Comparison of ENCODE assay signal across 9 mouse cellular contexts in genomic region chr7:16987541-16988149, GRCm38 (mm10). TPM values are rescaled to one million over a fixed set of nuclear protein-coding genes. Genes with fewer than 3 reads are reported as not detected.
A peak's percentile ranks its signal among the peaks of the same experiment; 100 is the strongest.
DNase-seq lines count a peak whose midpoint lies in the region; ATAC-seq and TF ChIP-seq lines count a peak whose summit lies in the region.
"Had no signal": no experiment of that assay in that cellular context is flagged by ENCODE, and none has a peak within 500 bp of the region (broad histone marks: within the 10 kb centered on the region; RNA-seq: fewer than 3 reads in every experiment).

No protein-coding gene starts in this region.

- no peaks in the 10 kb centered on the region for H3K9me3 ChIP-seq in heart, postnatal 0 days (replicated peaks; ENCODE audit: control insufficient read depth, low read length)
- 0 out of 2 replicates have a peak, but pooled peaks cover 4% of the 10 kb centered on the region for H3K9me3 ChIP-seq in embryonic facial prominence, embryonic 10.5 days
- H3K9me3 ChIP-seq in hindbrain, embryonic 11.5 days (ENCODE audit: control insufficient read depth, low read length), result no peaks in the 10 kb centered on the region
- H3K9me3 ChIP-seq in midbrain, embryonic 13.5 days, result no peaks in the 10 kb centered on the region

- H3K9ac ChIP-seq in heart, postnatal 0 days (replicated peaks; ENCODE audit: low read depth, low read length), result no peak overlapping the region
- H3K9ac ChIP-seq in hindbrain, embryonic 11.5 days (ENCODE audit: low read depth, low read length), result no peak overlapping the region
- peak overlapping the region; percentile 46; the same call in 1 of the 2 replicates for H3K9ac ChIP-seq in midbrain, embryonic 13.5 days (replicated peaks)

- H3K4me1 ChIP-seq in heart, postnatal 0 days (ENCODE audit: control insufficient read depth, insufficient read depth), result peaks cover 37% of the 10 kb centered on the region
- peaks cover 63% of the 10 kb centered on the region for H3K4me1 ChIP-seq in embryonic facial prominence, embryonic 10.5 days
- peaks cover 8% of the 10 kb centered on the region; the same call in 1 of the 2 replicates for H3K4me1 ChIP-seq in hindbrain, embryonic 11.5 days (replicated peaks; ENCODE audit: control insufficient read depth, insufficient read depth, low read length)
- peaks cover 81% of the 10 kb centered on the region for H3K4me1 ChIP-seq in midbrain, embryonic 13.5 days (replicated peaks)

- no peak overlapping the region for H3K4me2 ChIP-seq in heart, postnatal 0 days (ENCODE audit: low read depth, low read length)
- H3K4me2 ChIP-seq in hindbrain, embryonic 11.5 days (replicated peaks; ENCODE audit: low read depth, low read length), result no peak overlapping the region
- peak overlapping the region; percentile 34 for H3K4me2 ChIP-seq in midbrain, embryonic 13.5 days (replicated peaks)

- TF ChIP-seq CTCF in heart, postnatal 0 days (IDR thresholded peaks at IDR 0.05; ENCODE audit: low read depth), result no peak

- TF ChIP-seq EP300 in heart, postnatal 0 days (IDR thresholded peaks at IDR 0.05; ENCODE audit: low read depth), result no peak

- WGBS in heart, postnatal 0 days, result 30% methylated on average over 7 of the region's 7 CpGs
- 60% methylated on average over 7 of the region's 7 CpGs for WGBS in embryonic facial prominence, embryonic 10.5 days
- WGBS in hindbrain, embryonic 11.5 days, result 57% methylated on average over 7 of the region's 7 CpGs
- 37% methylated on average over 7 of the region's 7 CpGs for WGBS in midbrain, embryonic 13.5 days

- no peaks in the 10 kb centered on the region for H3K36me3 ChIP-seq in heart, postnatal 0 days (replicated peaks; ENCODE audit: control insufficient read depth, insufficient read depth, low read length)
- H3K36me3 ChIP-seq in embryonic facial prominence, embryonic 10.5 days (replicated peaks), result no peaks in the 10 kb centered on the region
- no peaks in the 10 kb centered on the region for H3K36me3 ChIP-seq in hindbrain, embryonic 11.5 days (ENCODE audit: control insufficient read depth, insufficient read depth, low read length)
- H3K36me3 ChIP-seq in midbrain, embryonic 13.5 days, result no peaks in the 10 kb centered on the region

- no peaks in the 10 kb centered on the region for H3K27me3 ChIP-seq in heart, postnatal 0 days (ENCODE audit: control insufficient read depth, insufficient read depth, low read length)
- H3K27me3 ChIP-seq in embryonic facial prominence, embryonic 10.5 days (replicated peaks; ENCODE audit: low read depth, poor library complexity, severe bottlenecking), result no peaks in the 10 kb centered on the region
- no peaks in the 10 kb centered on the region for H3K27me3 ChIP-seq in hindbrain, embryonic 11.5 days (ENCODE audit: control insufficient read depth, insufficient read depth, low read length)
- H3K27me3 ChIP-seq in midbrain, embryonic 13.5 days, result no peaks in the 10 kb centered on the region

- no peak for DNase-seq in heart, postnatal 0 days (ENCODE audit: low spot score)
- DNase-seq in heart, postnatal 4 days, result no peak
- no peak for DNase-seq in embryonic facial prominence, embryonic 10.5 days (ENCODE audit: low spot score)
- no peak for DNase-seq in hindbrain, embryonic 11.5 days (ENCODE audit: low spot score)
- DNase-seq in urinary bladder, adult 18-20 months (ENCODE audit: low spot score in 2 of 2), result no peak
- DNase-seq in frontal cortex, postnatal 25 days (ENCODE audit: low spot score in 2 of 2), result no peak
- DNase-seq in spleen, adult 12 weeks (ENCODE audit: low spot score), result no peak

- 0 out of 2 replicates have a peak overlapping the region, but pooled peaks have one; percentile 8 for H3K27ac ChIP-seq in heart, postnatal 0 days (ENCODE audit: low read depth)
- peak overlapping the region; percentile 44 for H3K27ac ChIP-seq in embryonic facial prominence, embryonic 10.5 days (replicated peaks)
- H3K27ac ChIP-seq in hindbrain, embryonic 11.5 days (ENCODE audit: low read depth, low read length), result peak overlapping the region; percentile 67; the same call in 1 of the 2 replicates
- peak overlapping the region; percentile 92 for H3K27ac ChIP-seq in midbrain, embryonic 13.5 days

- no peak overlapping the region for H3K4me3 ChIP-seq in heart, postnatal 0 days (ENCODE audit: low read depth, low read length)
- H3K4me3 ChIP-seq in embryonic facial prominence, embryonic 10.5 days, result no peak overlapping the region
- H3K4me3 ChIP-seq in hindbrain, embryonic 11.5 days (ENCODE audit: low read depth, low read length), result no peak overlapping the region
- H3K4me3 ChIP-seq in midbrain, embryonic 13.5 days (replicated peaks), result no peak overlapping the region
- H3K4me3 ChIP-seq: erythroblast, embryonic 14.5 days had no signal

- no peak for ATAC-seq in heart, postnatal 0 days (ENCODE audit: insufficient read depth, low read depth)
- 0 out of 2 replicates have a peak, but pooled peaks have one; percentile 10 for ATAC-seq in hindbrain, embryonic 11.5 days (ENCODE audit: low FRiP score)
- peak; percentile 62 for ATAC-seq in midbrain, embryonic 13.5 days

RNA-seq across cellular contexts. Expression of gene Gm42372, which starts 4.8 kb away (rescaled TPM):
- not detected in 2 replicates for total RNA-seq in heart, postnatal 0 days (2014; rRNA removed; ENCODE audit: low replicate concordance)
- polyA plus RNA-seq in heart, postnatal 0 days (2015; fragmentation: Nextera tagmentation; extraction: Ambion mirVana), result not detected in 2 replicates
- total RNA-seq in heart, postnatal 4 days (2021), result under 1 TPM in 1 of 2 experiments, not detected in 1; 0.05 TPM
- 0.59 and 0.86 TPM in 2 replicates for polyA plus RNA-seq in embryonic facial prominence, embryonic 10.5 days (2016; fragmentation: Nextera tagmentation; extraction: Ambion mirVana)
- 1.5 and 1.7 TPM in 2 replicates for polyA plus RNA-seq in hindbrain, embryonic 11.5 days (2014; fragmentation: Nextera tagmentation; extraction: Ambion mirVana)
- 3.4 and 4.3 TPM in 2 replicates for polyA plus RNA-seq in midbrain, embryonic 13.5 days (2015; fragmentation: Nextera tagmentation; extraction: Ambion mirVana)
- polyA plus RNA-seq: erythroblast, embryonic 14.5 days had no signal

RNA-seq across cellular contexts. Expression of gene Ccdc8, which starts 4.9 kb away (rescaled TPM):
- 30.8 and 31.2 TPM in 2 replicates for total RNA-seq in heart, postnatal 0 days (2014; rRNA removed; ENCODE audit: low replicate concordance)
- 10.0 and 11.7 TPM in 2 replicates for polyA plus RNA-seq in heart, postnatal 0 days (2015; fragmentation: Nextera tagmentation; extraction: Ambion mirVana)
- 10 to 100 TPM; 22.0 to 24.5 TPM for total RNA-seq in heart, postnatal 4 days (2021)
- polyA plus RNA-seq in embryonic facial prominence, embryonic 10.5 days (2016; fragmentation: Nextera tagmentation; extraction: Ambion mirVana), result 10.5 and 11.9 TPM in 2 replicates
- 6.2 and 11.0 TPM in 2 replicates for polyA plus RNA-seq in hindbrain, embryonic 11.5 days (2014; fragmentation: Nextera tagmentation; extraction: Ambion mirVana)
- 5.6 and 5.9 TPM in 2 replicates for polyA plus RNA-seq in midbrain, embryonic 13.5 days (2015; fragmentation: Nextera tagmentation; extraction: Ambion mirVana)

RNA-seq across cellular contexts. Expression of gene Pnmal1, which starts 28.2 kb away (rescaled TPM):
- 0.08 TPM in 1 of 2 replicates, not detected in the other for total RNA-seq in heart, postnatal 0 days (2014; rRNA removed; ENCODE audit: low replicate concordance)
- polyA plus RNA-seq in heart, postnatal 0 days (2015; fragmentation: Nextera tagmentation; extraction: Ambion mirVana), result 0.04 TPM in 2 replicates
- total RNA-seq in heart, postnatal 4 days (2021), result not detected
- polyA plus RNA-seq in embryonic facial prominence, embryonic 10.5 days (2016; fragmentation: Nextera tagmentation; extraction: Ambion mirVana), result 3.4 and 4.0 TPM in 2 replicates
- 17.6 and 19.5 TPM in 2 replicates for polyA plus RNA-seq in hindbrain, embryonic 11.5 days (2014; fragmentation: Nextera tagmentation; extraction: Ambion mirVana)
- 54.7 and 60.8 TPM in 2 replicates for polyA plus RNA-seq in midbrain, embryonic 13.5 days (2015; fragmentation: Nextera tagmentation; extraction: Ambion mirVana)
- polyA plus RNA-seq: erythroblast, embryonic 14.5 days had no signal

RNA-seq across cellular contexts. Expression of gene Ppp5c, which starts 40.1 kb away (rescaled TPM):
- total RNA-seq in heart, postnatal 0 days (2014; rRNA removed; ENCODE audit: low replicate concordance), result 55.0 and 68.0 TPM in 2 replicates
- 88.5 and 93.6 TPM in 2 replicates for polyA plus RNA-seq in heart, postnatal 0 days (2015; fragmentation: Nextera tagmentation; extraction: Ambion mirVana)
- total RNA-seq in heart, postnatal 4 days (2021), result 100 to 1,000 TPM; 109 TPM
- 138 and 146 TPM in 2 replicates for polyA plus RNA-seq in embryonic facial prominence, embryonic 10.5 days (2016; fragmentation: Nextera tagmentation; extraction: Ambion mirVana)
- polyA plus RNA-seq in hindbrain, embryonic 11.5 days (2014; fragmentation: Nextera tagmentation; extraction: Ambion mirVana), result 96.9 and 97.3 TPM in 2 replicates
- 108 and 110 TPM in 2 replicates for polyA plus RNA-seq in midbrain, embryonic 13.5 days (2015; fragmentation: Nextera tagmentation; extraction: Ambion mirVana)

RNA-seq across cellular contexts. Expression of gene Pnmal2, which starts 43.2 kb away (rescaled TPM):
- 2.9 and 4.0 TPM in 2 replicates for total RNA-seq in heart, postnatal 0 days (2014; rRNA removed; ENCODE audit: low replicate concordance)
- polyA plus RNA-seq in heart, postnatal 0 days (2015; fragmentation: Nextera tagmentation; extraction: Ambion mirVana), result 3.0 and 3.4 TPM in 2 replicates
- total RNA-seq in heart, postnatal 4 days (2021), result 1 to 10 TPM; 6.3 to 7.3 TPM
- polyA plus RNA-seq in embryonic facial prominence, embryonic 10.5 days (2016; fragmentation: Nextera tagmentation; extraction: Ambion mirVana), result 2.9 and 4.6 TPM in 2 replicates
- 7.8 and 11.0 TPM in 2 replicates for polyA plus RNA-seq in hindbrain, embryonic 11.5 days (2014; fragmentation: Nextera tagmentation; extraction: Ambion mirVana)
- polyA plus RNA-seq in midbrain, embryonic 13.5 days (2015; fragmentation: Nextera tagmentation; extraction: Ambion mirVana), result 119 and 120 TPM in 2 replicates
- polyA plus RNA-seq: erythroblast, embryonic 14.5 days had no signal

Comparison
In these comparisons a context has a peak if more than half of its experiments do, and no peak if none do; other contexts are left out.
1. H3K27ac ChIP-seq: peak in every context shown above with its lines; median percentile 92 in midbrain, embryonic 13.5 days; 67 in hindbrain, embryonic 11.5 days; 44 in embryonic facial prominence, embryonic 10.5 days; 8 in heart, postnatal 0 days.